Comparison of ENCODE assay signal across 8 mouse cellular contexts in the genomic region with DNA sequence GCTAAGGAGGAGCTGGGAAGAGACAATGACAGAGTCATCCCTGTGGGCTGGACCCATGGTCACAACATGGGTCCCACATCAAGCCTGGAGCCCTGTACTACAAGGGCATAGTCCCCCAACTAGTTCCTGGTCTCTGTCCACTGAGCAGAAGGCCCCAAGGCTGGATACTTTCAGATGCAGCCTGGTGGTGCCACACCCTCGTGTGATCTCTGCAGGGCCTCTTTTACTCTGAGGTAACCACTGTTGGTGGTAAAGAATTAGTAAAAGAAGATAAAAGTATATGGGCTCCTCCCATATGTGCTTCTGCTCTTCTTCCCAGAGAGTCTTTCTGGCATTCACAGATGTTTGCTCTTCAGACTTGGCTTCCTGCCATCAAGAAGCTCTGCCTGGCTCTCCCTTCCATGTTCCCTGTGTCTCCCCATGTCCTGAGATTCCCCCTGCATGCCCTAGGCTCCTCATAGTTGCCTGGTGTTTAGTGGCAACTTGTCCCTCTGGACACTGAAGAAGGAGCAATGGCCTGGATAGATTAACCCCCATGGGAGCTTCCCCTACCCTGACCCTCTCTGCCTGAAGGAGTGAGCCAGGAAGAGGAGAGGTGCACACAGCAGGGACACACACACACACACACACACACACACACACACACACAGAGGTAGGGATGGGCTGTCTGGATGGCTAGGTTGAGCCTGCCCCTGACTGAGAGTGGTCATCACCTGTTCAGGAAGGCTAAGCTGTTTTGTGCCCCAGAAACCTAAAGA. TPM values are rescaled to one million over a fixed set of nuclear protein-coding genes. Genes with fewer than 3 reads are reported as not detected.
A peak's percentile ranks its signal among the peaks of the same experiment; 100 is the strongest.
DNase-seq lines count a peak whose midpoint lies in the region; ATAC-seq and TF ChIP-seq lines count a peak whose summit lies in the region.

No protein-coding gene starts in this region.

- peak overlapping the region; percentile 68 for H3K27ac ChIP-seq in liver, adult 2 months (replicated peaks; ENCODE audit: insufficient read depth, low read depth, low read length)

- no peak for TF ChIP-seq CTCF in liver, adult 2 months (IDR thresholded peaks at IDR 0.05; ENCODE audit: low read depth, low read length)

- ATAC-seq in inflammation-experienced regulatory T-cells, adult 6 months, result no peak

- TF ChIP-seq POLR2A in liver, adult 2 months (IDR thresholded peaks at IDR 0.05; ENCODE audit: extremely low read depth, insufficient read depth, low read length), result no peak

- peak overlapping the region; percentile 30; the same call in 1 of the 2 replicates for H3K9ac ChIP-seq in liver, adult 2 months (ENCODE audit: low read depth, low read length)

- no peaks in the 10 kb centered on the region for H3K79me2 ChIP-seq in liver, adult 2 months (ENCODE audit: control insufficient read depth, insufficient read depth, low read length)

- H3K4me1 ChIP-seq in liver, adult 2 months (ENCODE audit: control insufficient read depth, insufficient read depth, low read length), result peaks cover 11% of the 10 kb centered on the region

- H3K4me3 ChIP-seq in liver, adult 2 months (ENCODE audit: insufficient read depth, low read depth, low read length), result no peak overlapping the region

- peak; percentile 49 for DNase-seq in adrenal gland, postnatal 14 days
- no peak for DNase-seq in adrenal gland, postnatal 4 days (ENCODE audit: low spot score in 2 of 2)
- peak; percentile 19 for DNase-seq in liver, adult 2 months (ENCODE audit: extremely low read depth, low read depth, low spot score)
- no peak for DNase-seq in liver
- peak; percentile 39 for DNase-seq in heart, postnatal 4 days
- peak; percentile 78 for DNase-seq in lung, postnatal 10 days
- no peak for DNase-seq in spleen, adult 18-20 months

- no peaks in the 10 kb centered on the region for H3K27me3 ChIP-seq in liver, adult 2 months (ENCODE audit: control insufficient read depth, insufficient read depth, low read length)

- no peaks in the 10 kb centered on the region for H3K36me3 ChIP-seq in liver, adult 2 months (ENCODE audit: control insufficient read depth, insufficient read depth, low read length)

- WGBS in liver, adult 2 months, result 48% methylated on average over 1 of the region's 1 CpGs

RNA-seq across cellular contexts. Expression of a gene that starts 24.5 kb away (rescaled TPM):
- 10.9 and 11.2 TPM in 2 replicates for total RNA-seq in adrenal gland, postnatal 14 days (2021)
- 10 to 100 TPM; 18.2 to 21.0 TPM for total RNA-seq in adrenal gland, postnatal 4 days (2021)
- 0.65 and 0.74 TPM in 2 replicates for total RNA-seq in liver, adult 2 months (2014; rRNA removed)
- 2.1 TPM in 2 replicates for polyA plus RNA-seq in liver, adult 2 months (2012; rRNA removed)
- 1 to 10 TPM; 7.9 to 9.3 TPM for total RNA-seq in heart, postnatal 4 days (2021)
- polyA plus RNA-seq in inflammation-experienced regulatory T-cells, adult 6 months (2017; shearing (Covaris generic)), result 1 to 10 TPM; 1.9 to 3.4 (median 2.1) TPM

RNA-seq across cellular contexts. Expression of a gene that starts 59.7 kb away (rescaled TPM):
- total RNA-seq in adrenal gland, postnatal 14 days (2021), result 2.7 and 3.9 TPM in 2 replicates
- total RNA-seq in adrenal gland, postnatal 4 days (2021), result 1 to 10 TPM; 3.8 to 4.3 TPM
- total RNA-seq in liver, adult 2 months (2014; rRNA removed), result 0.18 and 0.27 TPM in 2 replicates
- 0.21 and 0.39 TPM in 2 replicates for polyA plus RNA-seq in liver, adult 2 months (2012; rRNA removed)
- total RNA-seq in heart, postnatal 4 days (2021), result 1 to 10 TPM; 3.3 to 3.4 TPM
- polyA plus RNA-seq in inflammation-experienced regulatory T-cells, adult 6 months (2017; shearing (Covaris generic)), result 1 to 10 TPM in 1 of 3 experiments, under 1 TPM in 1, not detected in 1; 0.91 to 3.4 TPM

Comparison
In these comparisons a context has a peak if more than half of its experiments do, and no peak if none do; other contexts are left out.
1. DNase-seq: peak in adrenal gland, postnatal 14 days (single experiment), liver, adult 2 months (single experiment), heart, postnatal 4 days (single experiment) and lung, postnatal 10 days (single experiment); none in adrenal gland, postnatal 4 days (0 of 2), liver (single experiment) and spleen, adult 18-20 months (0 of 2).